Mouse (Mus musculus) ovary, postnatal 14 days (tissue): ENCODE data around the gene Adcy10.

Source experiments
- DNase-seq: peaks from one replicate; pipeline ENCODE4 v3.0.0; 2022; ENCODE audit warnings: low spot score

The Adcy10 gene

GRCm38 (mm10) chr1:165536079-165536675, 51.2 kb downstream of the Adcy10 start:
- peak; percentile 11 for DNase-seq

- DNase-seq = no peak
These were observed 52.3 kb downstream of the Adcy10 start for GRCm38 (mm10) chr1:165537241-165537807.

- DNase-seq = no peak
These were observed 71.7 kb downstream of the Adcy10 start for GRCm38 (mm10) chr1:165556711-165557110.

- DNase-seq = no peak
These were observed 74.1 kb downstream of the Adcy10 start for GRCm38 (mm10) chr1:165559073-165559472.

- DNase-seq = no peak
These were observed 80.3 kb downstream of the Adcy10 start for GRCm38 (mm10) chr1:165565283-165565682.

GRCm38 (mm10) chr1:165567466-165567865, 82.5 kb downstream of the Adcy10 start:
- DNase-seq = no peak

GRCm38 (mm10) chr1:165576005-165576404, 91.0 kb downstream of the Adcy10 start:
- no peak for DNase-seq

- no peak for DNase-seq
These were observed 91.6 kb downstream of the Adcy10 start for GRCm38 (mm10) chr1:165576459-165577112.

- no peak for DNase-seq
These were observed 94.3 kb downstream of the Adcy10 start for GRCm38 (mm10) chr1:165579332-165579731.

- DNase-seq = no peak
These were observed 96.3 kb downstream of the Adcy10 start for GRCm38 (mm10) chr1:165581255-165581654.

- DNase-seq = peak; percentile 83
These were observed 98.7 kb downstream of the Adcy10 start for GRCm38 (mm10) chr1:165583529-165584184.

GRCm38 (mm10) chr1:165585389-165586104, 100.6 kb downstream of the Adcy10 start:
- no peak for DNase-seq

GRCm38 (mm10) chr1:165586366-165586765, 101.4 kb downstream of the Adcy10 start:
- DNase-seq = no peak

- no peak for DNase-seq
These were observed 102.9 kb downstream of the Adcy10 start for GRCm38 (mm10) chr1:165587845-165588244.

- peak; percentile 25 for DNase-seq
These were observed 104.5 kb downstream of the Adcy10 start for GRCm38 (mm10) chr1:165589280-165590048.

- no peak for DNase-seq
These were observed 105.8 kb downstream of the Adcy10 start for GRCm38 (mm10) chr1:165590760-165591159.

GRCm38 (mm10) chr1:165592295-165593082, 107.5 kb downstream of the Adcy10 start:
- DNase-seq = no peak

GRCm38 (mm10) chr1:165594699-165595421, 109.9 kb downstream of the Adcy10 start:
- DNase-seq = no peak

GRCm38 (mm10) chr1:165601775-165602280, 116.8 kb downstream of the Adcy10 start:
- DNase-seq = no peak

GRCm38 (mm10) chr1:165603218-165603617, 118.2 kb downstream of the Adcy10 start:
- no peak for DNase-seq
